Mouse (Mus musculus): Measurements from ENCODE around the gene Pptc7. TPM values are rescaled to one million over a fixed set of nuclear protein-coding genes. Genes with fewer than 3 reads are reported as not detected.

Pptc7 gene
- total and polyA plus RNA-seq, 3 experiments: 77.5 to 133 (median 108) TPM

DNA sequence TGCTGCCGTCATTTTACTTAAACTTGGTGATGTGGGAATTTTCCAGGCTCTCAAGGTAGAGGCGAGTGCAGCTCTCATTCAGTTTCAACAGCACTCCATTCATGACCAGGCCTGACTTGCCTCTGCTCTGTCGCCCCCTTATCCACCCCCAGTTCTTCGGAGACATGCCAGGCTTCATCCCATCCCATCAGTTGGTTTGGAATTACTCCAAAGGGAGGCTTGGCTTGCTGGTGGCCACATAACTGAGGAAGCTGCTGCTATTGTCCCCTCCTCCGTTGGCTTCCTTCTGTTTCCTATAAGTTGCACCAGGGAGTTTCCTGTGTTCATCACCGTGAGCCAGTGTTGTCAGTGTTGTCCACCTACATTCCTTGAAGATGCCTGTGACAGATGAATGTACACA is 20.4 kb downstream of the Pptc7 start:
- intact Hi-C loops (cut with DNase I): no loop called here
- 20% methylated on average over 6 of the region's 6 CpGs for WGBS
- no peak overlapping the region for H3K4me3 ChIP-seq
- H3K27ac ChIP-seq: no peak overlapping the region; the same call in 1 of the 2 replicates
- TF ChIP-seq POLR2A (IDR thresholded peaks at IDR 0.05; ENCODE audit: insufficient read depth, low read depth, low read length): no peak
- TF ChIP-seq EP300 (IDR thresholded peaks at IDR 0.05; ENCODE audit: insufficient read depth, low read depth, low read length): no peak
- TF ChIP-seq CTCF (IDR thresholded peaks at IDR 0.05): no peak
- no peak overlapping the region for H3K9ac ChIP-seq (ENCODE audit: low read depth, low read length)
- no peaks in the 10 kb centered on the region for H3K27me3 ChIP-seq (ENCODE audit: control insufficient read depth, insufficient read depth, low read length)
- peaks cover 22% of the 10 kb centered on the region for H3K36me3 ChIP-seq (ENCODE audit: control insufficient read depth, insufficient read depth, low read length)
- H3K79me2 ChIP-seq (replicated peaks; ENCODE audit: control insufficient read depth, insufficient read depth, low read length): peaks cover 8% of the 10 kb centered on the region
- peaks cover 36% of the 10 kb centered on the region for H3K4me1 ChIP-seq (ENCODE audit: control insufficient read depth, insufficient read depth, low read length)
- DNase-seq: no peak

DNA sequence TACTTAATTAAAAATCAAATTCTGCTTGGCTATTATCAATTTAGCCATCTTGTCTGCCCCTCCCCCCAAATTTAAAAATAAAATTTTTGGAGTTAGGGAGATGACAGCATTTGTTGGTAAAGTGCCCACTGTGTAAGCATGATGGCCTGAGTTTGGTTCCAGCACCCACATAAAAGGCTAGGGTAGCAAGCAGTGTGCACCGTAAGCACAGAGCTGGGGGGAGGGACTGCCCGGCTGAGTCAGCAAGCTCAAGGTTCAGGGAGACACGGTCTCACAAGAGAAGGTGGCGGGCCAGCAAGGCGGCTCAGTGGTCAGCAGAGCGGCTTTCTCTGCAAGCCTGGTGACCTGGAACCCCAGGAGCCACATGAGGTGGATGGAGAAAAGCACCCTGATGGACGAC is 21.3 kb downstream of the Pptc7 start:
- Histone ChIP-seq H3K36me3 (ENCODE audit: control insufficient read depth, insufficient read depth, low read length) (peaks cover 22% of the 10 kb centered on the region), H3K9ac (ENCODE audit: low read depth, low read length) (no peak overlapping the region), H3K4me1 (ENCODE audit: control insufficient read depth, insufficient read depth, low read length) (peaks cover 29% of the 10 kb centered on the region), H3K27me3 (ENCODE audit: control insufficient read depth, insufficient read depth, low read length) (no peaks in the 10 kb centered on the region), H3K79me2 (replicated peaks; ENCODE audit: control insufficient read depth, insufficient read depth, low read length) (peaks cover 8% of the 10 kb centered on the region), H3K27ac (no peak overlapping the region), H3K4me3 (no peak overlapping the region)
- 85% methylated on average over 7 of the region's 7 CpGs for WGBS
- no peak for DNase-seq
- TF ChIP-seq EP300 (IDR thresholded peaks at IDR 0.05; ENCODE audit: insufficient read depth, low read depth, low read length) (no peak), POLR2A (IDR thresholded peaks at IDR 0.05; ENCODE audit: insufficient read depth, low read depth, low read length) (no peak), CTCF (IDR thresholded peaks at IDR 0.05) (no peak)
- intact Hi-C loops (cut with DNase I): no loop called here

DNA sequence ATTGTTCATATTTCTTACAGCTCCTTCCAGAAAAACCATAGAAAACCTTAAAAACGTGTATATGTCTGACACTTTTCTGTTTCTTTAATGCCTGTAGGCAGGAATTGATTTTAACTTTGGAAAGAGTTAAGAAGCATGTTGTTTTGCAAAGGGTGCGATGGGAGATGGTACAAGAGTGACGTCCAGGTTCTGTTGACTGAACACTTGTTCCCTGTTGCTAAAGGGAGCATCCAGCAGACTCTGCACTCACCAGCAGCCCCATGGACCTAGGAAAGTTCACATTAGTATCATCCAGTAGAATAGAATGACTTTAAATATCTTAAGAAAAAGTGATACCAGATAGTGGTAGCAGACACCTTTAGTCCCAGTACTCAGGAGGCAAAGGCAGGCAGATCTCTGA is 22.4 kb downstream of the Pptc7 start:
- Histone ChIP-seq H3K36me3 (ENCODE audit: control insufficient read depth, insufficient read depth, low read length) (peaks cover 21% of the 10 kb centered on the region), H3K27ac (no peak overlapping the region), H3K9ac (ENCODE audit: low read depth, low read length) (no peak overlapping the region), H3K79me2 (replicated peaks; ENCODE audit: control insufficient read depth, insufficient read depth, low read length) (peaks cover 8% of the 10 kb centered on the region), H3K4me1 (ENCODE audit: control insufficient read depth, insufficient read depth, low read length) (peaks cover 27% of the 10 kb centered on the region), H3K27me3 (ENCODE audit: control insufficient read depth, insufficient read depth, low read length) (no peaks in the 10 kb centered on the region), H3K4me3 (no peak overlapping the region)
- DNase-seq: no peak
- 84% methylated on average over 3 of the region's 3 CpGs for WGBS
- TF ChIP-seq EP300 (IDR thresholded peaks at IDR 0.05; ENCODE audit: insufficient read depth, low read depth, low read length): no peak
- no peak for TF ChIP-seq POLR2A (IDR thresholded peaks at IDR 0.05; ENCODE audit: insufficient read depth, low read depth, low read length)
- no peak for TF ChIP-seq CTCF (IDR thresholded peaks at IDR 0.05)
- intact Hi-C loops (cut with DNase I): no loop called here

DNA sequence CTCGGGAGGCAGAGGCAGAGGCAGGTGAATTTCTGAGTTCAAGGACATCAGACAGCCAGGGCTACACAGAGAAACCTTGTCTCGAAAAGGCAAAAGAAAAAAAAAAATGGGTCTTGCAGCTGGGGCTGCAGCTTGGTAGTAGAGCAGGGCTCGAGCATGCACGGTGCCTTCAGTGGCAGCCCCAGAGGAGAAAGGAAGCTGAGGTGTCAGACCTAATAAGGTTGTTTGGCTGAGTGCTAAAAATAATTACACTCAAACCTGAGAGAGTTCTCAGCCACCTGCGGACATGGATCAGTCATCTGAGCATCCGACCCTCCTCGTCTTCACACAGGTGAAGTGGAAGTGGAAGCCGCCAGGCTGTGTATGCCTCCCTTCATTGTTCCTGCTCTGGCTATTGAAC is 26.5 kb downstream of the Pptc7 start:
- WGBS: 74% methylated on average over 8 of the region's 8 CpGs

DNA sequence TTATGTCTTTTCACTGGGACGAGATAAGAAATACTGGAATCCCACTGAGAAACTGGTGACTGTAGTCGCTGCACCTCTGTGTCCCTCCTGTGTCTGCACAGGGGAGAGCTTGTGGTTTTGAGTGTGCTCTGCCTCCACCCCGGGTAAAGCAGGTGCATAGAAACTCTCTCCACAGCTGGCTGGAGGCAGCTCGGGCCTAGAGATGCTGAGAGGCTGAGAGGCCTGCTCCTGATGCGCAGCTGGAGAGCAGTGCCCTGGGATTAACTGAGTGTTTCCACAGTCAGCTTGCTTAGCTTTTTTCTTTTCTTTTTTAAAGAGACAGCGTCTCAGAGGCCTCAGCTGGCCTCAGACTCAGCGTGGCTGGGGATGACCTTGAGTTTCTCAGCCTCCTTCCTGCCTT is 27.5 kb downstream of the Pptc7 start:
- Histone ChIP-seq H3K27ac (no peak overlapping the region), H3K79me2 (replicated peaks; ENCODE audit: control insufficient read depth, insufficient read depth, low read length) (peaks cover 4% of the 10 kb centered on the region), H3K9ac (ENCODE audit: low read depth, low read length) (no peak overlapping the region), H3K27me3 (ENCODE audit: control insufficient read depth, insufficient read depth, low read length) (no peaks in the 10 kb centered on the region), H3K4me1 (ENCODE audit: control insufficient read depth, insufficient read depth, low read length) (peaks cover 16% of the 10 kb centered on the region), H3K36me3 (ENCODE audit: control insufficient read depth, insufficient read depth, low read length) (peaks cover 6% of the 10 kb centered on the region; the same call in 1 of the 2 replicates), H3K4me3 (no peak overlapping the region)
- intact Hi-C loops (cut with DNase I): loop anchor here (5.0 kb wide), 1 partner anchor 44 kb away; no protein-coding TSS in a partner anchor
- 59% methylated on average over 7 of the region's 7 CpGs for WGBS
- DNase-seq: no peak
- TF ChIP-seq POLR2A (IDR thresholded peaks at IDR 0.05; ENCODE audit: insufficient read depth, low read depth, low read length) (no peak), CTCF (IDR thresholded peaks at IDR 0.05) (no peak), EP300 (IDR thresholded peaks at IDR 0.05; ENCODE audit: insufficient read depth, low read depth, low read length) (no peak)

More for the DNA sequence above, 26.5 kb downstream of the Pptc7 start:
- H3K9ac ChIP-seq (ENCODE audit: low read depth, low read length): no peak overlapping the region
- intact Hi-C loops (cut with DNase I): loop anchor here (5.0 kb wide), 1 partner anchor 43 kb away; no protein-coding TSS in a partner anchor
- no peaks in the 10 kb centered on the region for H3K27me3 ChIP-seq (ENCODE audit: control insufficient read depth, insufficient read depth, low read length)
- peaks cover 13% of the 10 kb centered on the region for H3K4me1 ChIP-seq (ENCODE audit: control insufficient read depth, insufficient read depth, low read length)
- TF ChIP-seq CTCF (IDR thresholded peaks at IDR 0.05) (no peak), POLR2A (IDR thresholded peaks at IDR 0.05; ENCODE audit: insufficient read depth, low read depth, low read length) (no peak), EP300 (IDR thresholded peaks at IDR 0.05; ENCODE audit: insufficient read depth, low read depth, low read length) (no peak)
- no peak overlapping the region for H3K4me3 ChIP-seq
- peaks cover 5% of the 10 kb centered on the region; the same call in 1 of the 2 replicates for H3K36me3 ChIP-seq (ENCODE audit: control insufficient read depth, insufficient read depth, low read length)
- peaks cover 4% of the 10 kb centered on the region for H3K79me2 ChIP-seq (replicated peaks; ENCODE audit: control insufficient read depth, insufficient read depth, low read length)
- no peak for DNase-seq
- no peak overlapping the region for H3K27ac ChIP-seq

DNA sequence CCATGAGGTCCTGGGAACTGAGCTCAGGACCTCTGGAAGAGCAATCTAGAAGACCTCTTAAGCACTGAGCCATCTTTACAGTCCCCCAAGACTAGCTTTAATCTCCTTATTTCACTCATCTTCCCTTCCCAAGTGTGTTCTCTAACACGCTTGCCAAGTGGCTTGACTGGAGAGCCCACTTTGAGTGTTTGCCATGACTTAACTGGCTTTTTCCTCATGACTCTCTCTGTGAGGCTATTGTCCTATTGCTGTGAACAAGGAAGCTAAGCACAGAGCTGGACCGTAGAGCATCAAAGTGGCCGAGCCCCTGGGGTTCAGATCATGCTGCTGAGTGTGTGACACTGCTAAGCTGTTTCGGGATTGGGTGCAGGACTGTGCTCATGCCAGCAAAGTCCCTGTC is 28.2 kb downstream of the Pptc7 start:
- intact Hi-C loops (cut with DNase I): loop anchor here (5.0 kb wide), 1 partner anchor 45 kb away; no protein-coding TSS in a partner anchor
- Histone ChIP-seq H3K27me3 (ENCODE audit: control insufficient read depth, insufficient read depth, low read length) (no peaks in the 10 kb centered on the region), H3K4me3 (no peak overlapping the region), H3K9ac (ENCODE audit: low read depth, low read length) (no peak overlapping the region), H3K4me1 (ENCODE audit: control insufficient read depth, insufficient read depth, low read length) (peaks cover 18% of the 10 kb centered on the region), H3K27ac (no peak overlapping the region), H3K79me2 (replicated peaks; ENCODE audit: control insufficient read depth, insufficient read depth, low read length) (peaks cover 4% of the 10 kb centered on the region), H3K36me3 (ENCODE audit: control insufficient read depth, insufficient read depth, low read length) (peaks cover 6% of the 10 kb centered on the region; the same call in 1 of the 2 replicates)
- WGBS: 55% methylated on average over 4 of the region's 4 CpGs
- TF ChIP-seq EP300 (IDR thresholded peaks at IDR 0.05; ENCODE audit: insufficient read depth, low read depth, low read length) (no peak), CTCF (IDR thresholded peaks at IDR 0.05) (no peak), POLR2A (IDR thresholded peaks at IDR 0.05; ENCODE audit: insufficient read depth, low read depth, low read length) (no peak)
- DNase-seq: no peak
